Mouse (Mus musculus): ENCODE measurements at regions not wholly inside any gene's neighbourhood (a gene's known extent, or its start where the extent isn't known, plus 50 kb on each side); places are given as distances from the start of the nearest gene placed in this dataset.

DNA sequence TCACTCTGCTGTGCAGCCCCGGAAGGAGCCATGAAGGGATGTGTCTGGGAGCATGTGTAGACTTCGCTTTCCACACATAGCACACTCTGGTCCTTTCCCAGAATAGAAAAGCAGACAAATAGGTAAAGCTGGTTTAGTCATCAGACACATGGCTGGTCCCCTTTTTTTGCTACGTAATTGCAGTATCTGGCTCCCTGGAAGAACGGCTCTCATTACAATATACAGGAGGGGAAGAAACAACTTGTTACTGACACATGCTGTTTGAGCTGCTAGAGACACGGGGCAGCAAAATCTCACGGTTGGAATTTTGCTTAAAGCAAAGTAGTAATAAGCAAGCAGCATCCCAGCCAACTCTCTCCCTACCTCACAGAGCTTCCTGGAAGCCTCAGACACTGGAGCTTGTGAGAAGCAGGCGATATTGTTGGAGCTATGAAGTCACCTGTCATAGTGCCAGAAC, 144.4 kb downstream of the Rpl14 start:
- ATAC-seq (replicated peaks; ENCODE audit: poor library complexity, severe bottlenecking): no peak

DNA sequence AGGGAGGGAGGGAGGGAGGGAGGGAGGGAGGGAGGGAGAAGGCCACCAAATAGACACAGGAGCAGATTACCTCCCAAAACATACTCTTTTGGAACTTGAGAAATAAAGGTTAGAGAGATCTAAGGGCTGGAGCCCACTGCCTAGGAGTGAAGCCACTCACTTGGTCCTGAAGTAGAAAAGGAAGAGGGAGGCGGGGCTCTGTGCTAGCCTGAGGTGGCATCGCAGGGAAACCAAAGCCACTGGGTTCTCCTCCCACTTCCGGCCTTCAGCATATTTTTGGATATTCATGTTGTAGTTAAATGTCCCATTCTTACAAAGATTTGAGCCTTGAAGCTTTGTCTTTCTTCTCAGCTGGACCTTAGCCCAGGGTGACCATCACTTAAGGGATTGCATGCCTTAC, 147.6 kb downstream of the Rpl14 start:
- ATAC-seq (replicated peaks; ENCODE audit: poor library complexity, severe bottlenecking): no peak

DNA sequence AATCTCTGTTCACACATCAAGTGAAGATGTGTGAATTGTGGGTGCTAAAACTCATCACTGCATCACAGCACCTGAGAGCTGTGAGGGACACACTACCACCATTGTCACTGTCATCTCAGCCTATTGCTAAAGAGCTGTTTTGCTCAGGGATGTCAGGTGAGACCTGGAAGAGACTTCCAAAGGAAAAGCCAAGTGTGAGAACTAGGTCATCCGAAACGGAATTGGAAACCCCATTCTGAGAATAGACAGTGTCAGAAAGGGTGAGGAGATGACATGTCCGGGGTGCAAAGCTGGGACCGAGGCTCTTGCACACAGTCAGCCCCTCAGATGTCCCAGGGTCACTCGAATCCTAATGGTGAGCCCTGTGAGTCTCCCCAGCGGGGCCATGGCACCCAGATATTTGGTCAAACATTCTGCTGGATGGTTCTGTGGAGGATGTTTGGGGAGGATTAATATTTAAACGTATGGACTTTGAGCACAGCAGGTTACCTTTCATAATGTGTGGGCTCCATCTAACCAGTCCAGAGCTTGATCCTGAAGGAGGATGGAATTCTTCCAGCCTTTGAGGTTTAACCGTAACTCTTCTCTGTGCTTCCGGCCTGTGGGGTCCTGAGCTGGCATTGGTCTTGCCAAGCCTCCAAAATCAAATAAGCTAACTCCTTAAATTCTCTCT, 150.3 kb downstream of the Rpl14 start:
- ATAC-seq (replicated peaks; ENCODE audit: poor library complexity, severe bottlenecking): no peak

DNA sequence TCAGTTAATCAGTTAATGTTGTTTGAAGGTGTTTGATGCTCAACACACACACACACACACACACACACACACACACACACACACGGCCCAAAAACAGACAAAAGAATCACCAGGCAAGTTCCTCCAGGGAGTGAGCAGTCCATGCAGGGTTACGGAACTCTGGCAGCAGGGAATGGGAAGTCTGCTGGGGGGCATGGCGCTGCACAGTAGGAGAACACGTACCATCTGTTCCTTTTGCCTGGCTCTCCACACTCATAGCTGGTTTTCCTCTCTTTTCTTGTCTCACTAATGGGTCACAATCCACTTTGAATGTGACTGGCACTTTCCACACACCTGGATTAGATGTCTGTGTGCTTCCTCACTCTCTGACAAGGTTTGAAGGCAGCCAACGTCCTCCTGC, 151.8 kb downstream of the Rpl14 start:
- ATAC-seq (replicated peaks; ENCODE audit: poor library complexity, severe bottlenecking): no peak

DNA sequence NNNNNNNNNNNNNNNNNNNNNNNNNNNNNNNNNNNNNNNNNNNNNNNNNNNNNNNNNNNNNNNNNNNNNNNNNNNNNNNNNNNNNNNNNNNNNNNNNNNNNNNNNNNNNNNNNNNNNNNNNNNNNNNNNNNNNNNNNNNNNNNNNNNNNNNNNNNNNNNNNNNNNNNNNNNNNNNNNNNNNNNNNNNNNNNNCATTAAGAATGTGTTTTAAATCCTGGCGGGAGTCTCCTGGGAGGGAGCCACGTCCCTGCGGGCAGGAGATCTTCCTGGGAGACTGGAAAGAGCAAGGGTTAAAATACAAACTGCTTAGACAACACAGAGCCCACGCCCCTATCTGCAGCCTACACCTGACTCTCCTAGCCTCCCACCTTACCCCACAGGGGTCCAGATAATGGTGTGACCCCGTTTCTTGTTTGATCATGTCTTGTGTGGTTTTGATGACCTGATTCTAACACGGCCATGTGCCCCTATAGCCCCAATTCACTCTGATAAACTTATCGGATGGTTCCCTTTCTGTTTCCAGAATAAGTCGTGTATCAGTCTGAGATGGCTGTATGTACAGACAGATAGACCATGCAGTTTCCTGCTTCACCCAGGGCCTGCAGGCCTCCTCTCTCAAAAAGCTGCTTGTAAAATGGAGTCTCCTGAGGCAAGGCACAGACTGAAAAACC, 160.8 kb downstream of the Rpl14 start:
- ATAC-seq (replicated peaks; ENCODE audit: poor library complexity, severe bottlenecking): no peak

DNA sequence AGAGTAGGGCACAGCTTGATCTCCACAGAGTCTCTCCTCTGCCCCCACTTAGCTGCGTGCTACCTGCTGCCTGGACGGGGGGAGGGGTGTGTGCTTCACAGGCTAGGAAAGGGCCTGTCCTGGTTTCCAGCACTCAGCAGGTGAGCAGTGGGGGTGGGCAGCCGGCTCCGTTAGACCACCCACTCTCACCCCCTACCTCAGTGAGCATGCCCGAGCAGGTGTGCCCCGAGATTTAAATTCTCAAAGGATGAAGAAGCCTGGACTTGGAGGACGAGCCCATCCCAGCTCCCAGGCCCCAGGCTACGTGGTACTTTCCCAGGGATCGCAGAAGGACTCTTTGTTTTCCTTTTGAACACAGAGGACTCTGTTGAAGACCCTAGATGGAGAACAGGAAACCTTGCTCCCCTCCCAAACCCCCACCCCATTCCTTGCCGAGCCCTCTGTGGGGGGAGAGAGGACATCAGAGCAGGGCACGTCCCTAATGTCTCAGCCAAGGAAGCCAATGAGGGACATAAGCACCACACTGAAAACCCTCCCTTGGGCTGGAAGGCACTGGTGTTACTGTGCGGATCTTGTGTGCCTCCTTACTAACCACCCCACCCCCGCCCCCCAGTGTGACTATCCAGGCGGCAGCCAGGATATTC, 161.5 kb downstream of the Rpl14 start:
- ATAC-seq (replicated peaks; ENCODE audit: poor library complexity, severe bottlenecking): no peak

DNA sequence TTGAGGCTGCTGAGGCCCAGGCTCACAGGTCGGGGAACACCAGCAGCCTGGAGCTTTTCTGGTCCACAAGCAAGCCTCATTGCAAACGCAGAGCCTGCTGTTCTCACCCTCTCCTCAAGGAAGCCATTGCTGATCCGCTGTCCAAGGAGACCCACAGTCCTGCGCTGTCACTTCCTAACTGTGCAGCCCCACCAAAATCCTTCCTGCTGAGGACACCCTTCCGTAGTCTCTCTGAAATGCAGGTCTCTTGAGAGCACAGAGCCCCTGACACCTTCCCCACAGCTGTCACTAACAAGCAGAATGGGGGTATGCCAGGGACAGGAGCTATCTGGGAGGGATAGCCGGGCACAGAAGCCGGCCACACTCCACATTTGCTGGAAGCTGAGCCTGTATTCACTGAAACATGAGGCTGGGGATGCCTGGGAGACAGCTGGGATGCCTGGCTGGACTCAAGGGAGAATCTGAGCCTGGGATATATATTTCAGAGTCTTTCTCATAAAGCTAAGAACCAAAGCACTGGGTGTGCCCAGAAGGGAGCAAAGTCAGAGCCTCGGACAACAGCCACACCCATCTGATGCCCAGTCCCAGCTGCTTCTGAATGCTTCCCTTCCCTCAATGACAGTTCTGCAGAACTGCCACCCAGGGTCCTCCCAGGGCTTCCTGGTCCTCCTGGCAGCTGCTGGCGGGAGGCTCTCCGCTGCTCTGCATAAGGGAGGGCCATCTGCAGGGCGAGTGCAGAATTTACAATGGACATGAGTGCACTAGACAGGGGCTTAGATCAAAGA, 162.6 kb downstream of the Rpl14 start:
- no peak for ATAC-seq (replicated peaks; ENCODE audit: poor library complexity, severe bottlenecking)

DNA sequence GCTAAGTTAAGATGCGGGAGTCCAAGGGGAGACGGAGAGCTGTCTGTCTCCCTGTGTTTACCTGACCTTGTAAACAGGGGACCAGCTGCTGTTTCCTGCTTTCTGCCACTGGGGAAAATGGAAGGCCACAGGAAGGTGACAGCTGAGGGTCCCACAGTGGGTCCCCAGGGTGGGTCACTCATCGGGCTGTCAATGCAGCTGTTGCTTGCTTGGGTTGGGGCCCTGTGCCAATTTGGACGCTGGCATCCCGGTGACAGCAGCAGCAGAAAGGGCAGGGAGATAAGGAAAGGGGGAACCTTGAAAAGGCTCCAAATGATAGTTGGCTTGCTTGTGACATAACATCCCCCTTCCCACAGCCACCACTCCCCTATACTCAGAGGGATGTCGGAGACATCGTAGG, 164.0 kb downstream of the Rpl14 start:
- ATAC-seq (replicated peaks; ENCODE audit: poor library complexity, severe bottlenecking): no peak

DNA sequence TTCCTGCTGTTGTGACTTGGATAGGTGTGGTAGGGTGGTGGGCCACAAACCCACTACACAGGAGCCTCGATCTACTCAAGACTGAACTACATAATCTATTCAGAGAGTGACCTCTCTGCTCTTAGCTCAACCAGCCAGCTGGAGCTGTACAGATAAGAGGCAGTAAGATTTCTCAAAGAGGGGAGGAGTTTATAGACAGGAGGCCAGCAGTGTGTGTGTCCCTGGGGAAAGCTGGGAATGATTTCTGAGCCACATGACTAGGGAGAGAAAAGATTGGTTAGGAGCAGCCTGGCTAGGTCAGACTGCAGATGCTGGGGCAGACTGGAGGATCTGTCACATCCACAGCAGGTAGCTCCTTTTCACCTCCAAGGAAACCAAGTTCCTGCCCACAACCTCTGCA, 166.7 kb downstream of the Rpl14 start:
- ATAC-seq (replicated peaks; ENCODE audit: poor library complexity, severe bottlenecking): no peak

DNA sequence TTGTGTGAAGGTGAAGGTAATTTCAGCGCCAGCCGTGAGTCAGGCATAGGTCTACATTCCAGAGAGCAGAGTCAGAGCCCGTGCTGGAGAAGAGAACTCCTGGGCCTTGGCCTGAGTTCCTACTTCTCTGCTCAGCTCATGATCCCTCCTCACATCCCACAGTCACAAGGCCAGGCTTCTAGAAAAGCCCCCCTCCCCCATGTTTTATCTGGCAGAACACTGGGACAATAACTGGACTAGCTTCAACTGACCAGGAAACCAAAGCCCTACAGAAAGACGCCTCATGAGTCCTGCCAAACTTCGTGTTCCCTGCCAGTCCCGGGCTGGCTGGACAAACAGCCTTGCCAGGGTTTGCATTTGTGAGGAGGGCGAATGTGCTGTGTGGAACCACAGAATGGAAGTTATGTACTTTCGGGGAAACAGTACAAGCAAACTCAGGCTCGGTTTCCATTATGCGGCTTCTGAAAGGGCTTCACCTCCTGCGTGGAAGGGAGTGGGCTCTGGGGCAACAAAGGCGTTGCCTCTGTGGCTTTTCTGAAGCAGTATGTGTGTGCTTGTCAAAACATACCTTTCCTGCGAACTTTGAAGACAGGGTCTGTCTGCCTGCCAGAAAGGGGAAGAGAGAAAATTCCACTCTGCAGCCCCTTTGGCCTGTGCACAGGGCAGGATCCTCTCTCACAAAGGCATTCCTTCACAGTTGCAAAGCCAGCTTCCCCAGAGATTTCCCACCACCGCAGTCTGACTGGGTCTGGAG, 168.1 kb downstream of the Rpl14 start:
- ATAC-seq (replicated peaks; ENCODE audit: poor library complexity, severe bottlenecking): 0 out of 2 replicates have a peak, but pooled peaks have one; percentile 25

DNA sequence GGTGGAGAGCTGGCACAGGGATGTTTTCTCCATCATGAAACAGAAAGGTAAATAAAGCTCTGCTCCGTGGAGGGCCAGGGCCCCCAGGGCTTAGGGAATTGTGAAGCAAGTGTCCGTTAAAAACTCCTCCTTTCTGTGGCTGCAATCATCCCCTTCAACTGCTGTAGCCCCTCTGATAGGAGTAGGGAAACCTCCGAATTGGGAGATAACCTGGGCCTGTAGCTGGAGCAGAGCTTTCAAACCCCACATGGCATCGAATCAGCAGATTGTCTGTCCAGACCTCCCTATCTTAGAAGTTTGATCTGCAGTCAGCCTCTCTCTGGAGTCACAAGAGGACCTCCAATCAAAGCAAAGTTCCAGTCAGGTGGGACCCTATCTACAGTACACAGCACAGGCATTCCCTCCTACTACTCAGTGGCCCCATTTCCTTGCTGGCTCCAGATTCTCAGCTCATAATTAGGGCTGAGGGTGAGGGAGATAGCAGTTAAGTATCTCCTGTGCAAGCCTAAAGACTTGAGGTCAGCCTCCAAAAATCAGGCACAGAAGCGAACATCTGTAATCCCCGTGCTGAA, 168.8 kb downstream of the Rpl14 start:
- no peak for ATAC-seq (replicated peaks; ENCODE audit: poor library complexity, severe bottlenecking)

DNA sequence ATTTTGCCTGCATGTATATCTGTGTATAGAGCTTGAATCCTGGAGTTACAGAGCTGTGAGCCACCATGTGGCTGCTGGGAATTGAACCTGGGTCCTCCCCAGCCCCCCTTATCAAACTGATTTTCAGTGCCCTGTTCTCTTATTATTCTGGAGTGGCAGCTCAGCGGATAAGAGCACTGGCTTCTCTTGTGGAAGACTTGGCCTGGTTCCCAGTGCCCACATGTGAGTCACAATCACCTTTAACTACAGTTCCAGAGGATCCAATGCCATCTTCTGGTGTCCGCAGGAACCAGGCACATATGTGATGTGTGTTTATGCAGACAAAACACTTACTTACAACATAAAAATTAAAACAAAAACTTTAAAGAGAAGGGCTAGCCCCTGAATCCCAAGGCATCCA, 170.3 kb downstream of the Rpl14 start:
- ATAC-seq (replicated peaks; ENCODE audit: poor library complexity, severe bottlenecking): no peak

DNA sequence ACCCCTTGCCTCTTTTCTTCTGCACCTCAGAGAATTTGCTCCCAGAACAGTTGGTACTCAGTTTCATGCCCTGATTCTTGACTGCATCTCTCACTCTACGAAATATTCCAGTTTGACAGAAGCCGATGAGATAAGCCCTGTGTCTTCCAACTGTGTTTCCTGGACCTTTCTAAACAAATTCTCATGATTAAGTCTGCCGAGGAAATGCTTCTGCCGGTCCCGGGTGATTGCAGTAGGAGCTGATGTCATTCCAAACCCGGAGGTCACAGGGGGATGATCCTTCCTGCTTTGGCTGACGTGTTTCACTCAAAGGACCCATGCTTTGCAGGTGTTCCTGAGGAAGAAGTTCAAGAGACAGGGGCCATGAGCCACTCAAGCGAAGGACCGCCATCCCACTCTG, 172.2 kb downstream of the Rpl14 start:
- no peak for ATAC-seq (replicated peaks; ENCODE audit: poor library complexity, severe bottlenecking)

DNA sequence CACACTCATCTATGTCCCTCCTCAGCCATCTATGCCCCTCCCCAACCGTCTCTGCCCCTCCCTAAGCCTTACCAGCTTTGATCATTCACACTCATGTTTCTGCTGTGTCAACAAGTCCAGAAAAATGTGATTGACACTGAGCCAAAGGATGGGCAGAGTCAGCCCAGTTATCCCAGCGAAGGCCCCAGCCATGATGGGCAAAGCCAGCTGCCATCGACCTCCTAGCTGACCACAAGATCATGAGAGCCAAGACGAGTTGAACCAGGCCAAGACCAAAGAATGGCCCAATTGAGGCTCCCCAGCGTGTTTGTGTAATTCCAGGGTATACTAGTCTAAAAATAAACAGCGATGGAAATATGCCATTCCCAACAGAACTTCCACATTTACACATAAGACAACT, 174.4 kb downstream of the Rpl14 start:
- no peak for ATAC-seq (replicated peaks; ENCODE audit: poor library complexity, severe bottlenecking)

DNA sequence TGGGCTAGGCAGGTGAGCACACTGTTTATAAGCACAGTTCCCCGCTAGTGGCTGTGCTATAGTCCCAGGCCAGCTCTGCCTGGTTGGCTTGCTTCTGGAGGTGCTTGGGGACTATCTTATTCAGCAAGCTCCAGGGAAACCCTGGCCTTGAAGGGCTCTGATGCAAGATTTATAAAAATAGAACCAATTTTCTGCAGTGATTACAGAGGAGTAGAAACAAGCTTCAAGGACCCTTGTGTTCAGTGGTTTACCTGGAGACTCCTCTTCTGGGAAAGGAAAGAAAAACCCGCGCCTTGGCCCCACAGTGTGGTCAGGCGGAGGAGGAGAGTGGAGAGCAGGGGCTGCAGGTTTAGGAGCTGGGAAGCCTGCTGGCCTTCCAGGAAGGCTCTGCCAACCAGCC, 178.2 kb upstream of the Ctnnb1 start:
- ATAC-seq (replicated peaks; ENCODE audit: poor library complexity, severe bottlenecking): no peak

DNA sequence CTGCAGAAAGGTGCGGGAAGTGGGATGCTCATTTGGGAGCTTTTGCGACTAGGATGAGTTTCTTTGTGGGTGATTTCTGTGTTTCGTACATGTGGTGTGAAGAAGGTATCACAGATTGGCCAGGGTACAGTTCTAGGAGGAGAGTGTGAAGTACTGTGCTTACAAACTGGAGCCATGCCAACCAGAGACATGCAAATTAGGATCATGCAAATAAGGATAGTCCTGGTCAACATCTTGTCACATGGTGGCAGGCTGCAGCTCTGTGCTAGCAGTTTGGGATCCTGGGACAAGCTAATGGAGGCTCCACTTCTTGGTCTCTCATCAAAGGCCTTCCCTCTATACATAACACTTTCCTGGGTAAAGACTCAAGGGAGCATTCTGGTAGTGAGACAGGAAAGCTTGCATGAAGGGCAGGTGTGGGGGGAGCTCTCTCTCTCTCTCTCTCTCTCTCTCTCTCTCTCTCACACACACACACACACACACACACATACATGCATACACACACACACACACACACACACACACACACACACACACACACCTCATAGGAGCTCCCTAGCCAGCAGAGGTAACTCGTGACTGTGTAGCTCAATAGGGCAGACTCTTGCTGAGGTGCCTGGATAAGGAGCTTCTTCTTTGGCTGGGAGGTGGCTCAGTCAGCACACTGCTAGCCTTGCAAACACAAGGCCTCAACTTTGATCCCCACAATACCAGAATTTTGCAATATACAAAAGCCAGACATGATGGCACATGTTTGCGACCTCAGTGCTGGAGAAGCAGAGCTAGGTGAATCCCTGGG, 177.1 kb upstream of the Ctnnb1 start:
- ATAC-seq (replicated peaks; ENCODE audit: poor library complexity, severe bottlenecking): no peak

DNA sequence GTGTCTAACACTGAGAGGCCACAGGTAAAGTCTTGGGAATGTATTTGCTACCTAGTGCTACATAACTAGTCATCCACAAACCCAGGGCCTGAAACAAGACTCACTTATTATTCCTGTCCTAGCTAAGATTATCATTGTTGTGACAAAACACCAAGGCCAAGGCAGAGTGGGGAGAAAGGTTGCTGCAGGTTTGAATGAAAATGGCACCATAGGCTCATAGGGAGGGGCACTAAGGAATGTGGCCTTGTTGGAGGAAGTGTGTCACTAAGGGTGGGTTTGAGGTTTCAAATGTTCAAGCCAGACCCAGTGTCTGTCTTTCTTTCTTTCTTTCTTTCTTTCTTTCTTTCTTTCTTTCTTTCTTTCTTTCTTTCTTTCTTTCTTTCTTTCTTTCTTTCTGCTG, 174.9 kb upstream of the Ctnnb1 start:
- no peak for ATAC-seq (replicated peaks; ENCODE audit: poor library complexity, severe bottlenecking)

DNA sequence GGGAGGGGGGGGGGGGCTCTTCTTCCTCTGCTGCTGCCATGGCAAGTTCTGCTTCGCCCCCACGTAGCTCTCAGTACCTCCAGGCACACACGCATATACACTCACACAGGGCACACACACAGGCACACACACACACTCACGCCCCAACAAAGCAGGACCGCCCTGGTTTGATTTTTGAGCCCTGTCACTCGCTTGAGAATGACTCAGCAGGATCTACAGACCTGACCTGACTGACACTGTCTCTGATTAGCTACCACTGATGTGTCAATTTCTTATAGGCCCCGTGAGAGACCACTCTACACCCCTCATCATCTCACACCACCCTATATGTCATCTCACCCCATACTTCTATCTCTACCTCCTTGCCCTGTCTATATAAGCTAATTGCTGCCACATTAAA, 173.5 kb upstream of the Ctnnb1 start:
- ATAC-seq (replicated peaks; ENCODE audit: poor library complexity, severe bottlenecking): no peak

DNA sequence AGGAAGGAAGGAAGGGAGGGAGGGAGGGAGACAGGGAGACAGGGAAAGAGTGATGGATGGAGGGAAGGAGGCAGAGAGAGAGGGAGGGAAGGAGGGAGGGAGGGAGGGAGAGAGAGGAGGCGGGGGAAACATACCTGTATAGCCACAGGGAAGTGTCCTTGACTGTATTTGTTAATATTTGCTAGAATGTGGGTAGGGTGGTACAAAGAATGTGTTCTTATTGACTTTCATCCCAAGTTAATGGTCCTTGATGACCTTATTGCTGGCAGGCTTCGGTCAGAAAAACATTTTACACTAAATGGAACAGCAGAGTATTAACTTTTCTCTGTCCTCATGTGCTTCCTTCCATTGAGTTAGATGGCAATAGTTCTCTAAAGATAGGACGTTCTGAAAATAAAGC, 171.0 kb upstream of the Ctnnb1 start:
- no peak for ATAC-seq (replicated peaks; ENCODE audit: poor library complexity, severe bottlenecking)

Measured in granulocyte monocyte progenitor cell, adult 5-6 weeks (primary cell).